In genomic region chr3:146404311-146405201, GRCm38 (mm10) we compare ENCODE assay signal across 8 mouse cellular contexts. TPM values are rescaled to one million over a fixed set of nuclear protein-coding genes. Genes with fewer than 3 reads are reported as not detected.
A peak's percentile ranks its signal among the peaks of the same experiment; 100 is the strongest.
DNase-seq lines count a peak whose midpoint lies in the region; ATAC-seq lines count a peak whose summit lies in the region.

TSS of gene Ssx2ip (plus strand) at chr3:146404642.

- intact Hi-C loops in gastrocnemius, postnatal 36 days (cut with DNase I) = no loop called here
- intact Hi-C loops in left cerebral cortex, postnatal 25 days (cut with DNase I) = no loop called here

- no peaks in the 10 kb centered on the region for H3K27me3 ChIP-seq in intestine, embryonic 15.5 days (replicated peaks)

- no peaks in the 10 kb centered on the region for H3K9me3 ChIP-seq in intestine, embryonic 15.5 days

- ATAC-seq in intestine, embryonic 15.5 days = peak; percentile 95

- peaks cover 7% of the 10 kb centered on the region; the same call in 1 of the 2 replicates for H3K4me1 ChIP-seq in intestine, embryonic 15.5 days (replicated peaks)

- DNase-seq in adrenal gland, adult 8-10 months = peak; percentile 94
- DNase-seq in embryo, embryonic 11.5 days (ENCODE audit: low read depth, low spot score) = peak; percentile 91
- DNase-seq in gastrocnemius, postnatal 36 days = peak; percentile 97 to 98
- DNase-seq in left cerebral cortex, postnatal 25 days (ENCODE audit: low spot score in 2 of 2) = peak; percentile 97 to 98
- DNase-seq in mesoderm, embryonic 11.5 days (ENCODE audit: low read depth, low spot score) = peak; percentile 95
- peak; percentile 99 for DNase-seq in right cerebral cortex, postnatal 25 days
- peak; percentile 97 for DNase-seq in urinary bladder, postnatal 36 days (ENCODE audit: low spot score in 2 of 2)

- H3K27ac ChIP-seq in intestine, embryonic 15.5 days = peak within 1 kb of the TSS; percentile 85

- WGBS in intestine, embryonic 15.5 days = under 1% methylated on average over 82 of the region's 100 CpGs

- peak within 1 kb of the TSS; percentile 99 for H3K4me3 ChIP-seq in intestine, embryonic 15.5 days (replicated peaks)

- H3K4me2 ChIP-seq in intestine, embryonic 15.5 days (replicated peaks) = peak within 1 kb of the TSS; percentile 93

- H3K9ac ChIP-seq in intestine, embryonic 15.5 days = peak within 1 kb of the TSS; percentile 91

- H3K36me3 ChIP-seq in intestine, embryonic 15.5 days = no peaks in the 10 kb centered on the region

RNA-seq across cellular contexts. Expression of gene Ssx2ip, which starts in this region (rescaled TPM):
- 10 to 100 TPM in 2 of 4 experiments, 1 to 10 TPM in 2; 7.7 to 12.9 (median 10.8) TPM for total RNA-seq in adrenal gland, adult 8-10 months (2022)
- total RNA-seq in gastrocnemius, postnatal 36 days (2021) = 10 to 100 TPM; 25.9 to 33.6 TPM
- 38.6 and 41.5 TPM in 2 replicates for polyA plus RNA-seq in intestine, embryonic 15.5 days (2015; fragmentation: Nextera tagmentation; extraction: Ambion mirVana)
- total RNA-seq in left cerebral cortex, postnatal 25 days (2021) = 10 to 100 TPM; 97.0 to 97.3 TPM

Comparison
In these comparisons a context has a peak if more than half of its experiments do, and no peak if none do; other contexts are left out.
1. Peak in every context shown above with its lines: DNase-seq, ATAC-seq, H3K4me3 ChIP-seq and H3K27ac ChIP-seq.